17 mouse cellular contexts compared by ENCODE assay signal in the genomic region with DNA sequence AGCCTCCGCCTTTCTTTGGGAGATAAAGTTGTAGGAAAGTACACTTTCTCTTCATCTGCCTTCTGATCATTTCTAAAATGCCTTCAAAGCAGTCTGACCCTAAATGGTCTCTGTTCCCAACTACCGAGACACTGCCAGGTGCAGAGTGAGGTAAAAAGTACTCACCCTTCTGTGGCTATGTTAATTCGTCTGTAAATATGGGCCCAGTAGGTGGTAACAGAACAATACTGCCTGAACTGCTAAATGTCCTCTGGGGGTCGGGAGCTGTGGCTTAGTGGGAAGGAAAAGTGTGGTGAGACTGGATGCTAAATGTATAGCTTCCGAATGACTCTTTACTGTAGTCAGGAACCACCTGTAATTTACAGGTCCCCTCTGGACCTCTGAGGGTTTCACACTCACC.
"Had no signal": no experiment of that assay in that cellular context is flagged by ENCODE, and none has a peak within 500 bp of the region (broad histone marks: within the 10 kb centered on the region; RNA-seq: fewer than 3 reads in every experiment).

No protein-coding gene starts in this region.

- H3K36me3 ChIP-seq: midbrain, embryonic 12.5 days; neural tube, embryonic 13.5 days; neural tube, embryonic 15.5 days; stomach, embryonic 15.5 days had no signal

- H3K4me3 ChIP-seq: midbrain, embryonic 12.5 days; myocyte; neural tube, embryonic 13.5 days; neural tube, embryonic 15.5 days; stomach, embryonic 15.5 days had no signal

- H3K27ac ChIP-seq: liver, embryonic 14.5 days; midbrain, embryonic 12.5 days; neural tube, embryonic 13.5 days; neural tube, embryonic 15.5 days; stomach, embryonic 15.5 days; stomach, postnatal 0 days had no signal

- H3K27me3 ChIP-seq: midbrain, embryonic 12.5 days; neural tube, embryonic 13.5 days; neural tube, embryonic 15.5 days; stomach, embryonic 15.5 days had no signal

- H3K9me3 ChIP-seq: midbrain, embryonic 12.5 days; neural tube, embryonic 13.5 days; neural tube, embryonic 15.5 days; stomach, embryonic 15.5 days had no signal

- H3K4me1 ChIP-seq: midbrain, embryonic 12.5 days; neural tube, embryonic 13.5 days; neural tube, embryonic 15.5 days; stomach, embryonic 15.5 days had no signal

- H3K9ac ChIP-seq: liver, embryonic 14.5 days; lung, embryonic 14.5 days; midbrain, embryonic 12.5 days; neural tube, embryonic 13.5 days; neural tube, embryonic 15.5 days; stomach, embryonic 15.5 days had no signal

- DNase-seq: lung, adult 18-20 months; lung, embryonic 14.5 days; lung, postnatal 10 days; lung, postnatal 4 days; midbrain, embryonic 14.5 days; right cerebral cortex, postnatal 14 days; right cerebral cortex, postnatal 4 days; thymus, adult 2 months; thymus, postnatal 25 days; thymus, postnatal 4 days had no signal
